ENCODE assay signal across 15 mouse cellular contexts in the genomic region with DNA sequence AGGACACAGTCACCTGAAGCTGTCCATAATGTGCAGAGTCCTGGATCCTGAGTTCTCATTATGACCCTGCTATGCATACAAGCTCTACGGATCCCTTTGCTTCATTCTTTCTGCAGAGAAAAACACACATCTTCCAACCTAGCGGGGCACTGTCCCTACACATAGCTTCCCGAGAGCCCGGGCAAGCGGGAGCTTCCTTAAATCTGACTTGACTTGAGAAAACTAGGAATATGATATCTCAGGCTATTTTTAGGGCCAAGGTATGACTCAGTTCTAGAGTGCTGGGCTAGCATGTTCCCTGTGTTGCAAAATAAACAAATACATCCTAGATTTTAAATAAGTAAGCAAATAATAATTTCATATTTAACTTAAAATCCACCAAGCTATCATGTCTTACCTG.
"Had no signal": no experiment of that assay in that cellular context is flagged by ENCODE, and none has a peak within 500 bp of the region (broad histone marks: within the 10 kb centered on the region; RNA-seq: fewer than 3 reads in every experiment).

No protein-coding gene starts in this region.

- H3K4me1 ChIP-seq: kidney, embryonic 15.5 days; limb, embryonic 13.5 days; midbrain, embryonic 13.5 days; neural tube, embryonic 12.5 days had no signal

- H3K9me3 ChIP-seq: kidney, embryonic 15.5 days; limb, embryonic 13.5 days; midbrain, embryonic 13.5 days; neural tube, embryonic 12.5 days had no signal

- DNase-seq: kidney, adult 2 months; kidney, postnatal 14 days; layer of hippocampus, postnatal 36 days; left cerebral cortex, postnatal 4 days; lung, adult 18-20 months; right cerebral cortex, adult 18-20 months; right cerebral cortex, postnatal 25 days; thymus, postnatal 4 days had no signal

- H3K9ac ChIP-seq: kidney, embryonic 15.5 days; limb, embryonic 13.5 days; liver, embryonic 14.5 days; midbrain, embryonic 13.5 days; neural tube, embryonic 12.5 days had no signal

- H3K27me3 ChIP-seq: kidney, embryonic 15.5 days; limb, embryonic 13.5 days; midbrain, embryonic 13.5 days; neural tube, embryonic 12.5 days had no signal

- H3K27ac ChIP-seq: kidney, embryonic 15.5 days; limb, embryonic 13.5 days; liver, embryonic 14.5 days; midbrain, embryonic 13.5 days; neural tube, embryonic 12.5 days; stomach, postnatal 0 days had no signal

- H3K4me2 ChIP-seq: kidney, embryonic 15.5 days; limb, embryonic 13.5 days; midbrain, embryonic 13.5 days; neural tube, embryonic 12.5 days had no signal

- H3K36me3 ChIP-seq: kidney, embryonic 15.5 days; limb, embryonic 13.5 days; midbrain, embryonic 13.5 days; neural tube, embryonic 12.5 days had no signal

- H3K4me3 ChIP-seq: kidney, embryonic 15.5 days; limb, embryonic 13.5 days; midbrain, embryonic 13.5 days; myocyte; neural tube, embryonic 12.5 days had no signal

- ATAC-seq: midbrain, embryonic 13.5 days had no signal
